Mouse (Mus musculus): ENCODE measurements at regions not wholly inside any gene's neighbourhood (a gene's known extent, or its start where the extent isn't known, plus 50 kb on each side); places are given as distances from the start of the nearest gene placed in this dataset.
A peak's percentile ranks its signal among the peaks of the same experiment; 100 is the strongest.

DNA sequence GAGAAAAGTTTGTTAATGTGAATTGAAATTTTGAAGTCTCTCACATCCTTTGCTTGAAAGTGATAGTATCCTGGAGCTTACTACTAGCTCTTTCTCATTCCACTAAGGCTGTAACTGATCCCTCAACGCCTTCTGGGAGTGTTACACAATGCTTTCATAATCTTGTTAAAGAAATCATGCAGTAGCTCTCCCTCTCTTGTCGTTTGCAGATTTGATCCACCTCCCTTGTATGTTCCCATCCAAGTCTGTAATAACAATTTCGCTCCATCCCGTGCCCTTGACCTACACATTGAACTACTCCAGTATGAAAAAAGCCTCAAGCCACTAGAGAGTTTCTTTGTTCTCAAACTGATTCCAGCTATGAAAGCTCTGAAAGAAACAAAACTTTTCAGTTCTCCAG is 63.9 kb upstream of the Fibin start:
- DNase-seq, result no peak

DNA sequence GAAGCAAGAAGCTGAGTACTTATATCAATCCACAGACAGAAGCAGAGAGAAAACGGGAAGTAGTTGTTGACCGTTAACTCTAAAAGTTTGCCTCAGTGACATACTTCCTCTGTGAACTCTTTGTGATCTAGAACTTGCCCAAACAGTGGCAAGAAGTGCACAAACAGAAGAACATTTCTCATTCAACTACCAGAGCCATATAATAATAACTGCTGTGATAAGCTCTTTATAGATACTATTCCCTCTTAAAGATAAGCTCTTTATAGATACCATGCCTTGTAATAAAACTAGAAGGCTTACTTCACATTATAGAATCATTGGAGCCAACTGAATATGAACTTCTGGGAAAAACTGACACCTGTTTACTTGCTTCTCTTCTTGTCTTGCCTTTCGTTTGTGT is 89.7 kb upstream of the Fibin start:
- DNase-seq, result no peak

DNA sequence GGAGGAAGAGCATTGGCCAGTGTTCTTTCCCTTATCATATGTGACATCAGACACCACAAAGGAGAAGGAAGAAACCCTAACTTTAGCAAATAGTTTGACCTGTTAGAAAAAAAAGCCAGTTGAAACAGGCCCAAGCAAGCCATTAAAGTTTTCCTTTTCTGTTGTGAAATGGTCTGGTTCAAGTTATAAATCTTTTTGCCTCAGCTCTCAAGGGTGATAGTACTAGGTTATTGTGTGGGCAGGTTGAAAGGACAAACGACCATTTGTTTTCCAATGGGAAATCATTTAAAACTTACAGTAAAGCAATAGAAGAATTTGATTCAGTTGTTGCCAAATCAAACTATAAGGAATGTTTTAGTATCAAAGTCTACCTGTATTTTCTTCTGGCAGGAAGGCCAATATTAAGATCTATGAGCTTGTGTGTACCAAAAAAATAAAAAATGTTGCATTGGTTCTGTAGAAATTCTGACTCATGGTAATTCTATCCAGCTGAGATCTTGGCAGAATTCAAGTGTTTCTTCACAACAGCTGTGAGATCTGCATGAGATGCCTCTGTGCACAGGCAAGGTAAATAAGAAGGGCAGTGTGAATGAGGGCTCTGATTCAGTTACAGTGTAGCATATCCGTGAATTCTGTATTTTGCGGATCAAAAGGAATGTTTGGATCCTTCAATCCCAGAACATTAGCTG is 109.5 kb upstream of the Fibin start:
- no peak for DNase-seq

DNA sequence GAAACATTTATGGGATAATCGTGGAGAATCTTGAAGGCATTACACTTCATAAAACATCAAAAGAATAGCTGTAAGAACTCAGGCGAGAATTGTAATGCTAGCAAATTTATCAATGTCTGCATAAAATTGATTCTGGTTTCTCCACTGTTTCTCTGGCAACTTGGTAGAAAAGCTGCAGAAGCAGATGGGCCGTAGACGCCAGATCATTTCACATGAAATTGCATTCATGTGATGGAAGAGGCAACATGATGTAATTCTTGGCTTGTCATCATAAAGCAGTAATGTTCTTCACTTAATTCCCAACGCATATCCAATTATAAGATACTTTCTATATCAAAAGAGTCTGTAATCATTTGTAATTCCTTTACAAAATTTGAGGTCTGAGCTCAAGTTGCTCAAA is 113.6 kb upstream of the Fibin start:
- peak in 1 of 2 experiments; percentile 4 for DNase-seq

DNA sequence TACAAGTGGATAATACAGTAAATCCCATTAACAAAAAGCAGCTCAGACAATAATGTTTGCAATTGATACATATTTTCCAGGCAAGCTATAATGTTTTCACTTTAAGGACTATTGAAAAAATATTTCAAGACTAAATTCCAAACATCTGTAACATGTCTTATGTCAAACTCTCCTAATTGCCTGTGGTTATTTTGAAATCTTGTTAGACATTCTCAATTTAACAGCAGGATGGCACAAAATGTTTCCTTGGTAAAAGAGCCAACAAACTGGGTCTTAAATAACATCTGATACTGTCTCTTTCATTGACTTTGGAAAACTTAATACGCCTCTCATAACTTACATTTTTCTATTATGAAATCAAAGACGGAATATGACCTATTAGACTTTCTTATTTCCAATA is 115.8 kb upstream of the Slc5a12 start:
- DNase-seq, result no peak

DNA sequence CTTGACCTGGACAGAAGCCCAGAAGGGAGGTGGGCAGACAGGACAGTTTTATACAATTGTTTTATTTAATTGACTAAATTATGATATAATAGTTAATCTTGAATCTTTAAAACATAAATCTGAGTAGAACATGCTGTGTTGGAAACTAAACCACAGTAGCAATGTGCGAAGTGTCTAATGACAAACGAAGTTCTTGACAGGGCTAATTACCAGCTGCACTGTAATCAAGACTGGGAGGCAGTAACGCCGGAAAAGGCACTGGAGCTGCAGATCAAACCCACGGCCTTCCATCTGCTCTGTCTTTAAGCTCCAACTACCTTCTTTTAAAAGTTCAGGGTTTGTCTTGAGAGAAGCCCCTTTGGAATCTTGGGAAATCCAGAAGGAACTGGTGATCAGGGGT is 110.9 kb upstream of the Slc5a12 start:
- DNase-seq, result no peak

DNA sequence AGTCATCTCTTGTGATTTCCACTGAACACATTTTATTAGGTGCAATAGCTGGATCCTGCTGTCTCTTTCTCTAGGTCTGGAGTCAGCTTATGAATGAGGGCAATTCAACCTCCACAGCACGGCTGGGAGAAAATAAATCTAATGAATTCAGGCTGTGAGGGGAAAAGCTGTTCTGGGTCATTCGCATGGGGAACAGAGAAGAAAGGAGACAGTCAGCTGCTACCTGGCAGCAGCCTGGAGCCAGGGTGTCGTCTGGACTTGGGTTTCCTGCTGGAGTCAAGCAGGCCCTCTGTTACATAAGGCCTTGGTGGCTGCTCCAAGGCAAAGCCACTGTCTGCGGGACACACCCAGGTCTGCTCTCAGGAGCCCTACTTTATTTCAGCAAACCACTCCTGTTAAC is 110.4 kb upstream of the Slc5a12 start:
- peak; percentile 25 to 29 for DNase-seq

DNA sequence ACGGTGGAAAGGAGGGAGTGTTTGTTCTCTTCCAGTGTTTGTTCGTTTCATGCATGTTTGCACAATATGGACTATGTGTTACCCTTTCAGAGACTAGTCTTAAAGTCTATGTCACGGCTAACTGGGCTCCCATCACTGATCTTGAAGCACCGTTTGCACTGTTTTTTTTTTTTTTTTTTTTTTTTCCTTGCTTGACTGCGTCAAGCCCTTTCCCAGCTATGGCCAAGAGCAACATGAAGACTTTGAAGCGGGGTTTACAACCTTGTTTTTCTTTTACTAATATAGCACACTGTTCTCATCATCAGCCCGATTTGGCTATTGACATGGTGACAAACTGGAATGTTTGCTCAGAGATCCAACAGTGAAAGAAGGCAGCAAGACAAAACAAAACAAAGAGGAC is 109.1 kb upstream of the Slc5a12 start:
- no peak for DNase-seq

DNA sequence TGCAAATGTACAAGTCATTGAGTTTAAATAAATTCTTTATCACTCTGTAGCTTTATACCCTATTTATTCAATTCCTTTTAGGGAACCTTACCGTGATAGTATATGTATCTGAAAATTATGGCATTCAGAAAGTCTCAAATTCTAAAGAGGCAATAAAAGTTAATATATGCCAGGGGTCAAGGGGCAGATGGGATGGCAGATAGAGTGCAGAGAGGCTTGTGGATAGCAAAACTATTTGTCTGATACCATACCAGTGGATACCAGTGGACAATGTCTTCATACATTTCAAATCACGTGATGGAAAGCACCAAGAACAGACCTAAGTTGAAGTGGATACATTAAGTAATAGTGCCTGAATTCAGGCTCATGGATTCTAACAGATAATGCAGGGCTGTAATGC is 95.3 kb upstream of the Slc5a12 start:
- no peak for DNase-seq

DNA sequence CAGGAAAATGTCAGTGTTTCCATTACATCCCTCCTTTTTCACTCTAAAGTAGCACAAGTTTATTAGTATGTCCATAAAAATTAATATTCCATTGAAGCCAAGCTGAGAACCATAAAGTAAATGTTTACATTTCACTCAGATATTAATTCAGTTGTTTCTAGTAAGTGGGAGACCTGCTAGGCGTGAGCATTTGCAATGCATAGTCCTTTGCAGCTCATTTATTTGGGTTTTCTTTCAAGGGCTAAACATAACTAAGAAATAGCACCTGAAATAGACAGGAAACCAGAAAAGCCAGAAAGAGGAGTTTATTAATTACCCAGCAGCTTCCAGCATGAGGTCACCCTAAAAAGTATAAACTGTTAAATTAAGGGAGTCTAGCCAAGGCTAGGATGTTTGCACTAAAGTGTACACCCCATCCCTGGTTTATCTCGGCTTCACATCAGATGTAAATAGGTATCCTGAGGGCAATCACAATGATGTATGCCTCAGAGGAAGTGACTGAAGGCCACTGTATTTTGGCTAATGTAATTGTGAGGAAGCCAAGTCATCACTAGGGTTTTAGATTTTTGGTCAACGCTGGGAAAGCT is 88.8 kb upstream of the Slc5a12 start:
- DNase-seq, result no peak

DNA sequence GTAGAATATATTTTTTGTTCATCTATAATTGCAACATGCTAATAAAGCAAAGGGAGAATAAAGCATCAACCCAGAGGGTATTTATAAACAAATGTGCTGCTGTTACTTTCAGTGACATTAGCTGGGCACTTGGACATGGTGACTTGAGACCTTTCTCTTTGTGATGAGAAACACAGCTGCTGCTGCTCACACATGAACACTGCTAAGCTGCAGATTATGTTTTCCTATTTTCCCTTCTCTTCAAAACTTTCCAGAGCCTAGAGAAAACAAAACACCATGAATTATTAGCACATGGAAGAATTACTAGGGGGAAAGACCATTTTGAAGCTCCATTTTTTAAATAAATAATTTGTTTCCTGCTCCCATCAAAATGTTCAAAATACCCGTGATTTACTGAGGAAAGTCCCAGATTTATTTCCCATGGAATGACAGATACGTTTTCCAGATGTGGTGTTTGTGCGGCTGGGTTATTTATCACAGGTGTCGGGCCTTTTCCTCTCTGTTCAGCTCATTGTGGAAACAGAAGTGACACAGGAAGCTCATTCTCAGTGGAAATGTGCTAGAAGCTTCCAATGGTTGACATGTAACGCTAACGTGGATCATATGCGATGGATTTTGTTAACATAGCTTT is 73.8 kb upstream of the Slc5a12 start:
- no peak for DNase-seq

DNA sequence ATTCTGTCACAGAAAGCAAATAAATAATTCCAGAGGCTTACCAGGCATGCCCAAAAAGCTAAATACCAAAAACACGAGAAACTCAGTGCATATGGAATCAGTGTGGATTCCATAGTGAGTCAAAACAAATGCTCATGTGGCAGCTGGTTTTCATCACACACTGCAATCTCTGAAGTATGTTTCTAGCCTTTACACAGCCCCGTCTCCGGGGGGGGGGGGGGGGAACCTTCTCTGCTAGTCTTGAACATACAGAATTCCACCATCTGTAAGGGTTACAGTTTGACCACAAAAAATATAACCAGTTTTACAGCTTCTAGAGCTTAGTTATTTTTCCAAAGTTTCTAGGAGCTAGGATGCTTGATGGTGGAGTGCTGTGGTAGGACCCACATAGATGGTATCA is 68.9 kb upstream of the Slc5a12 start:
- no peak for DNase-seq

DNA sequence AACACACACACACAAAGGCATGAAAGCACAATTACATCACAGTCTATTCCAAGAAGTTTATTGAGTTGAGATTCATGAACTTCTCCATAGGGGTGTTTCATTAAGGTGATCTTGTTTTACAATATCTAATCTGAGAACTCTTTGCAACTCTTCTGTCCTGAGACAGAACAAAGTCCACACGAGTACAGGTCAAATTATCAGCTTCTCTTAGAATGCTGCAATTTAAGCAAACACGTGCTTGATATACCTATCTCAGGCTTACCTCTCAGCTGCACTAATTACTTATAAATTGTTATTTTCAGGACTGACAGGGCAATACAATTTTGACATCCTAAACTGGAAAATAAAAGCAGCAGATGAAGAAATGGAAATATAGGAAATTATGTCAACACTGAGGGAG is 57.0 kb upstream of the Slc5a12 start:
- no peak for DNase-seq

DNA sequence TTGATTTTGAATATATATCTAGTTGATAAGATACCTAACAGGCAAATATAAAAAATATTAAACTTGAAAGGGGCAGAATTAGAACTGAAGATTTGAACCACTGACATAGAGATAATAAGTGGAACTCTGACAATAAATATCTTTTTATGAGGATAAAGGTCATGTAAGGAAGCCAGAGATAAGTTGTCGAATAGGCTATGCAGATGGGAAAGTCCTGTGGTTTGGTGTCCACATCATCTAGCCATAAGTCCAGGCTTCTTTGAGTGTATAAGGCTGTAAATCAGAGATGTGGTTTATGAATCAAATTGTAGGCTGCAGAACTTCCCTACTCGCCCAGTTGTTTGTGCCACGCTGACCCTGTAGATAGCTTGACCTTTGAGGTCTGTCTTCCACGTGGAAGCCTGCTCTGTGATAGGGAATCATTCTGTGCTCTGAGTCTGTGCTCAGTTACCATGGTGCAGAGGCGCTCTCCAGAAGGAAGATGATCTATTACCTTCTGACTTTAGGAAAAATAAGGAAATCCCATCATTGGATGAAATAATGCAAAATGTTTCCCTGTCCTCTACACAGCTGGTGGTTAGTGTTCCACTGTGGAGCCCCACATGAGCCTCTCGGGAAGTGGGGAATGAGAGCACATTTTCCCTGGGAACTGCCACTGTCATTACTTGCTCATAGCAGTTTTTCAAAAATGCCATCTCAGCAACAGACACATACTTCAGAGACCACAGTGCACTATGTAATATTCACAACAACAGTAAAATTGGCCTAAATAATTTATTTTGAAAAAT is 56.3 kb upstream of the Slc5a12 start:
- DNase-seq, result no peak

DNA sequence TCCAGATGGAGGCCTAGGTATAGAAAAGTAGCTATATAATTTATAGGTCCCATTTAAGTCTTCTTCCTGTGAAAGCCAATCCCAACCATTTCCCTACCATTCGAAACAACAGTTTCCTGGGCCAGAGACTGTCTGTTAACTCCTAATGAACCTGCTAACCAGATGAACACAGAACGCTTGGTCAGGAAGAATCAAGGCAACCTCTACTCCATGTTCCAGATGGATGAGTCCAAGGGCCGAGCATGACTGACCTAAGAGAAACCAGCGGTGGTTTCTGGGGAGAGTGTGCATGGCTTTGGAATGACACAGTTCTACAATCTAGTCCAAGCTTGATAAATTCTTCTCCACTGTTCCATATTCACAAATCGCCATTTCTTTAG is 55.8 kb upstream of the Slc5a12 start:
- no peak for DNase-seq
